Mouse (Mus musculus) MEL (cell line): ENCODE measurements around the gene Fam57a. TPM values are rescaled to one million over a fixed set of nuclear protein-coding genes. Genes with fewer than 3 reads are reported as not detected.

ENCODE experiments used
- DNase-seq: peaks from one replicate; pipeline ENCODE4 v3.0.0; 2011; ENCODE audit warnings: low read depth, low spot score
- H3K27ac ChIP-seq: 2 replicates; pipeline ENCODE4 v1.5.1; 2012; ENCODE audit warnings: low read depth, mild to moderate bottlenecking, control low read depth, low read length, moderate library complexity; ENCODE audit not compliant: control insufficient read depth
- H3K27me3 ChIP-seq, 2 experiments: fragments of 150-350 bp in 1 of 2; sonication (generic) in 1 of 2; 2 replicates each; pipeline ENCODE4 v1.6.1; 2012; ENCODE audit warnings: low read length in 2 of 2, mild to moderate bottlenecking in 2 of 2, improper control_type of control experiment in 1 of 2, moderate library complexity in 1 of 2; ENCODE audit not compliant: insufficient read depth in 2 of 2, control insufficient read depth in 1 of 2
- H3K36me3 ChIP-seq, 2 experiments: 2 replicates each; pipeline ENCODE4 v1.6.1; 2012 to 2014; ENCODE audit warnings: low read length in 2 of 2, improper control_type of control experiment in 1 of 2, inconsistent platforms in 1 of 2, mild to moderate bottlenecking in 1 of 2; ENCODE audit not compliant: insufficient read depth in 2 of 2, control insufficient read depth in 1 of 2
- H3K4me1 ChIP-seq, 2 experiments: fragments of 150-350 bp in 1 of 2; sonication (generic) in 1 of 2; 2 replicates each; pipeline ENCODE4 v1.6.1; 2012; ENCODE audit warnings: low read length in 2 of 2, improper control_type of control experiment in 1 of 2, mild to moderate bottlenecking in 1 of 2; ENCODE audit not compliant: insufficient read depth in 2 of 2, control insufficient read depth in 1 of 2
- H3K4me3 ChIP-seq, 2 experiments: fragments of 150-350 bp in 1 of 2; sonication (generic) in 1 of 2; 2 replicates each; pipeline ENCODE4 v1.5.1; 2012; ENCODE audit warnings: low read depth in 2 of 2, low read length in 2 of 2, mild to moderate bottlenecking in 2 of 2, moderate library complexity in 2 of 2, control low read depth in 1 of 2, improper control_type of control experiment in 1 of 2; ENCODE audit not compliant: control insufficient read depth in 1 of 2, insufficient read depth in 1 of 2
- H3K79me2 ChIP-seq: 2 replicates; pipeline ENCODE4 v1.6.1; 2012; ENCODE audit warnings: mild to moderate bottlenecking, low read length, moderate library complexity; ENCODE audit not compliant: control insufficient read depth, poor library complexity, insufficient read depth
- H3K9ac ChIP-seq: 2 replicates; pipeline ENCODE4 v1.6.1; 2012; ENCODE audit warnings: low read depth, mild to moderate bottlenecking, control low read depth, low read length, moderate library complexity; ENCODE audit not compliant: control insufficient read depth, poor library complexity, severe bottlenecking
- H3K9me3 ChIP-seq: fragments of 150-350 bp; sonication (generic); replicated peaks from 2 replicates; pipeline ENCODE4 v1.6.1; 2012; ENCODE audit warnings: mild to moderate bottlenecking, low read length, improper control_type of control experiment, moderate library complexity; ENCODE audit not compliant: insufficient read depth
- CTCF ChIP-seq, 3 experiments: IDR thresholded peaks in 2 of 3; conservative IDR thresholded peaks in 1 of 3; 2 replicates each; pipeline ENCODE4 v1.5.1; 2011 to 2012; ENCODE audit warnings: low read length in 3 of 3, low read depth in 2 of 3, mild to moderate bottlenecking in 2 of 3, improper control_type of control experiment in 1 of 3, inconsistent platforms in 1 of 3, mixed read lengths in 1 of 3, moderate library complexity in 1 of 3; ENCODE audit not compliant: control insufficient read depth in 1 of 3, insufficient read depth in 1 of 3, poor library complexity in 1 of 3, severe bottlenecking in 1 of 3
- ELF1 ChIP-seq: IDR thresholded peaks from 2 replicates; pipeline ENCODE4 v1.6.1; 2014; ENCODE audit warnings: low read depth, mild to moderate bottlenecking, inconsistent platforms, low read length, improper control_type of control experiment, moderate library complexity
- EP300 ChIP-seq, 2 experiments: IDR thresholded peaks; 2 replicates each; pipeline ENCODE4 v1.6.1; 2011; ENCODE audit warnings: improper control_type of control experiment in 2 of 2, low read length in 2 of 2, low read depth in 1 of 2, mild to moderate bottlenecking in 1 of 2
- JUND ChIP-seq: IDR thresholded peaks from 2 replicates; pipeline ENCODE4 v1.6.1; 2011; ENCODE audit warnings: low read depth, mild to moderate bottlenecking, improper control_type of control experiment, low read length
- MAFK ChIP-seq: IDR thresholded peaks from 2 replicates; pipeline ENCODE4 v1.6.1; 2011; ENCODE audit warnings: low read depth, mild to moderate bottlenecking, low read length, improper control_type of control experiment, borderline replicate concordance
- MAZ ChIP-seq: IDR thresholded peaks from 2 replicates; pipeline ENCODE4 v1.6.1; 2012; ENCODE audit warnings: low read depth, mild to moderate bottlenecking, inconsistent platforms, low read length, improper control_type of control experiment
- MXI1 ChIP-seq: IDR thresholded peaks from 2 replicates; pipeline ENCODE4 v1.6.1; 2011; ENCODE audit warnings: mild to moderate bottlenecking, low read depth, low read length, improper control_type of control experiment
- POLR2A ChIP-seq, 2 experiments: IDR thresholded peaks; 2 replicates each; pipeline ENCODE4 v1.6.1; 2011 to 2012; ENCODE audit warnings: low read length in 2 of 2, mild to moderate bottlenecking in 2 of 2, control low read depth in 1 of 2, improper control_type of control experiment in 1 of 2, low read depth in 1 of 2, moderate library complexity in 1 of 2; ENCODE audit not compliant: control insufficient read depth in 1 of 2, insufficient read depth in 1 of 2, poor library complexity in 1 of 2
- POLR2AphosphoS2 ChIP-seq: IDR thresholded peaks from 2 replicates; pipeline ENCODE4 v1.6.1; 2011; ENCODE audit warnings: low read length, improper control_type of control experiment
- RAD21 ChIP-seq: IDR thresholded peaks from 2 replicates; pipeline ENCODE4 v1.6.1; 2011; ENCODE audit warnings: mild to moderate bottlenecking, low read depth, low read length, improper control_type of control experiment
- RCOR1 ChIP-seq: IDR thresholded peaks from 2 replicates; pipeline ENCODE4 v1.6.1; 2012; ENCODE audit warnings: low read depth, mild to moderate bottlenecking, inconsistent platforms, low read length, improper control_type of control experiment
- SIN3A ChIP-seq: IDR thresholded peaks from 2 replicates; pipeline ENCODE4 v1.6.1; 2012; ENCODE audit warnings: low read length, improper control_type of control experiment, inconsistent platforms
- USF2 ChIP-seq, 2 experiments: IDR thresholded peaks; 2 replicates each; pipeline ENCODE4 v1.6.1; 2011 to 2012; ENCODE audit warnings: improper control_type of control experiment in 2 of 2, low read length in 2 of 2, borderline replicate concordance in 1 of 2, inconsistent platforms in 1 of 2, low read depth in 1 of 2, mild to moderate bottlenecking in 1 of 2; ENCODE audit not compliant: insufficient read depth in 1 of 2
- ZMIZ1 ChIP-seq: IDR thresholded peaks from 2 replicates; pipeline ENCODE4 v1.6.1; 2012; ENCODE audit warnings: low read depth, mild to moderate bottlenecking, inconsistent platforms, low read length, improper control_type of control experiment, moderate library complexity
- polyA plus RNA-seq, 2 experiments: library from polyadenylated mRNA; stranded (reverse) in 1 of 2; unstranded in 1 of 2; fragments of >175 nt in 1 of 2; fragments of >200 nt in 1 of 2; gene quantifications; 2 replicates each; pipeline versions ENCODE4 v1.2.1 to v1.2.4; 2012; ENCODE audit warnings: low replicate concordance in 2 of 2, low read depth in 1 of 2; ENCODE audit not compliant: insufficient read length in 2 of 2, insufficient read depth in 1 of 2, missing spikeins in 1 of 2
- total RNA-seq: library from RNA; depleted of rRNA; stranded (reverse); fragments of 300-350 nt; gene quantifications from 2 replicates; pipeline ENCODE4 v1.2.3, GENCODE M21; 2012

The Fam57a gene
- total and polyA plus RNA-seq, 3 experiments: 8.5 to 8.8 TPM; not detected in 1

GRCm38 (mm10) chr11:76260208-76261050 lies 81.0 kb downstream of the Fam57a start:
- no peak overlapping the region for H3K4me3 ChIP-seq
- TF ChIP-seq RCOR1 (no peak), CTCF (IDR thresholded peaks at IDR 0.05 in 2 of 3, conservative IDR thresholded peaks at IDR 0.05 in 1 of 3; ENCODE audit: control insufficient read depth in 1 of 3, insufficient read depth in 1 of 3, low read depth in 2 of 3, low read length in 3 of 3, poor library complexity in 1 of 3, severe bottlenecking in 1 of 3) (no peak), MAZ (no peak), MAFK (no peak), SIN3A (no peak), ZMIZ1 (no peak), JUND (no peak), USF2 (IDR thresholded peaks at IDR 0.05; ENCODE audit: borderline replicate concordance in 1 of 2, insufficient read depth in 1 of 2, low read depth in 1 of 2, low read length in 2 of 2) (no peak), MXI1 (no peak), ELF1 (no peak)
- H3K36me3 ChIP-seq: peaks cover 0 to 3% of the 10 kb centered on the region in 2 experiments; a peak in 2 of 4 replicates
- no peak for DNase-seq
- H3K27me3 ChIP-seq: no peaks in the 10 kb centered on the region
- H3K27ac ChIP-seq: no peak overlapping the region
- H3K9me3 ChIP-seq: no peaks in the 10 kb centered on the region
- no peaks in the 10 kb centered on the region for H3K79me2 ChIP-seq
- H3K4me1 ChIP-seq: peaks cover 0 to 3% of the 10 kb centered on the region in 2 experiments; a peak in 1 of 4 replicates
- H3K9ac ChIP-seq: no peak overlapping the region

- no peaks in the 10 kb centered on the region for H3K79me2 ChIP-seq
- H3K36me3 ChIP-seq: peaks cover 0 to 3% of the 10 kb centered on the region in 2 experiments; a peak in 2 of 4 replicates
- DNase-seq: peak; percentile 42
- H3K27ac ChIP-seq: no peak overlapping the region
- H3K9ac ChIP-seq: no peak overlapping the region
- H3K4me1 ChIP-seq: peaks cover 0 to 3% of the 10 kb centered on the region in 2 experiments; a peak in 1 of 4 replicates
- H3K4me3 ChIP-seq: no peak overlapping the region
- TF ChIP-seq POLR2AphosphoS2 (no peak), EP300 (IDR thresholded peaks at IDR 0.05; ENCODE audit: low read depth in 1 of 2, low read length in 2 of 2) (no peak), RAD21 (no peak), POLR2A (IDR thresholded peaks at IDR 0.05; ENCODE audit: control insufficient read depth in 1 of 2, insufficient read depth in 1 of 2, low read depth in 1 of 2, low read length in 2 of 2, poor library complexity in 1 of 2) (no peak), CTCF (IDR thresholded peaks at IDR 0.05 in 2 of 3, conservative IDR thresholded peaks at IDR 0.05 in 1 of 3; ENCODE audit: control insufficient read depth in 1 of 3, insufficient read depth in 1 of 3, low read depth in 2 of 3, low read length in 3 of 3, poor library complexity in 1 of 3, severe bottlenecking in 1 of 3) (no peak)
- no peaks in the 10 kb centered on the region for H3K9me3 ChIP-seq
- no peaks in the 10 kb centered on the region for H3K27me3 ChIP-seq
Observed at GRCm38 (mm10) chr11:76261224-76261623, 81.8 kb downstream of the Fam57a start.
